Mouse (Mus musculus): ENCODE measurements around the gene Dennd6a. TPM values are rescaled to one million over a fixed set of nuclear protein-coding genes. Genes with fewer than 3 reads are reported as not detected.
A peak's percentile ranks its signal among the peaks of the same experiment; 100 is the strongest.
"Not testable (repeated sequence)": the region's sequence is repeated elsewhere in the genome, so short reads cannot be mapped to it uniquely, and the experiment has no call there.

Gene Dennd6a
- total RNA-seq, 2 experiments from 2014 or later: 24.8 to 25.6 TPM

DNA sequence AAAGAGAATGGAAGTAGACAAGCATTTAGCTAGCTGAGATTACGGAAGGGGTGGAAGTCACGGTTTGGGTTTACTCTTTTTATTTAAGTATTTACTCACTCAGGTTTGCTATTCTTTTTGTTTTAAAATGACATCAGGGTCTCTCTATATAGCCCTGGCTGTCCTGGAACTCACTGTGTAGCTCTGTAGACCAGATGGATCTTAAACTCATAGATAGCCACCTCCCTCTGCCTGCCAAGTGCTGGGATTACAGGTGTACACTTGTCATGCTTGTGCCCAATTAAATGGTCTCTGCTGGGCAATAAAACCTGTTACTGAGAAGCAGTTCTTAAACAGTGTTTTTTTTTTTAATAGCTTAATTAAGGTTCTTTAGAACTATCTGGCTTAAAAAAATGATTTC, 66.3 kb downstream of the Dennd6a start:
- DNase-seq (ENCODE audit: low spot score in 2 of 2): no peak

DNA sequence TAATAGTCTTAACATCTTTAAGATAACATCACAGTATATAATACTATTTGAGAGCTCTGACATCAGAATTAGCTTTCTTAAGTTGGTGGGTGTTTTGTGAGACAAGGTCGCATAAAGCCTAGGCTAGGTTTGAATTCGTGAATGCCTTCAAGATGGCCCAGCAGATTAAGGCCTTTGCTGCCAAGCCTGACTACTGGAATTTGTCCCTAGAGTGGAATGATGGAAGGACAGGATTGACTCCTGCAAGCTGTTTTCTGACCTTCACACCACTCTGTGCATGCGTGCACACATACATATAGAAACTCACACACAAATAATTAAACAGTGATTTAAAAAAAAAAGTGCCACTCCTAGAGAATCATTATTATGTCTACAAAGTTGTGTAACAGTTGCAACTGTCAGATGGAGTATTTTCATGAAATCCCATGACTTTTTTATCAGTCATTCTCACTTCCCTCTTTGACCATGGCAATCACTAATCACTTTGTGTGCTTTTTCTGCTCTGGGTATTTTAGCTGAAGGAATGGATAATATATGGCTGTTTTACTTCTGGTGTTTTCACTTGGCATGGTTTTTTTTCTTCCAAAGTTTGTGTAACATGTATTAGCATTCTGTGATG, 69.5 kb downstream of the Dennd6a start:
- no peak for DNase-seq (ENCODE audit: low spot score in 2 of 2)

GRCm38 (mm10) chr14:26645989-26646650, 72.5 kb downstream of the Dennd6a start:
- no peak for DNase-seq (ENCODE audit: low spot score in 2 of 2)

- no peak for DNase-seq (ENCODE audit: low spot score in 2 of 2)
These were observed 74.2 kb downstream of the Dennd6a start for GRCm38 (mm10) chr14:26647811-26648210.

DNA sequence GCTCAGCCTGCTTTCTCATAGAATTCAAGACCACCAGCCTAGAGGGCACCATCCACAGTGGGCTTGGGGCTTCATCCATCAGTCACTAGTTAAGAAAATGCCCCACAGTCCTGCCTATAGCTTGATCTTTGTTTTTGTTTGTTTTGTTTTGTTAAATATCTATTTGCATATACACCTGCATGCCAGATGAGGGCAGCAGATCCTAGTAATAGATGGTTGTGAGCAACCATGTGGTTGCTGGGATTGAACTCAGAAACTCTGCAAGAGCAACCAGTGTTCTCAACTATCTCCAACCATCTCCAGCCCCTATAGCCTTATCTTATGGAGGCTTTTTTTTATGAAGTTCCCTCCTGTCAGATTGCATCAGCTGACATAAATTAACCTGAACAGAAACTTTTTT, 78.2 kb downstream of the Dennd6a start:
- no peak for DNase-seq (ENCODE audit: low spot score in 2 of 2)

DNA sequence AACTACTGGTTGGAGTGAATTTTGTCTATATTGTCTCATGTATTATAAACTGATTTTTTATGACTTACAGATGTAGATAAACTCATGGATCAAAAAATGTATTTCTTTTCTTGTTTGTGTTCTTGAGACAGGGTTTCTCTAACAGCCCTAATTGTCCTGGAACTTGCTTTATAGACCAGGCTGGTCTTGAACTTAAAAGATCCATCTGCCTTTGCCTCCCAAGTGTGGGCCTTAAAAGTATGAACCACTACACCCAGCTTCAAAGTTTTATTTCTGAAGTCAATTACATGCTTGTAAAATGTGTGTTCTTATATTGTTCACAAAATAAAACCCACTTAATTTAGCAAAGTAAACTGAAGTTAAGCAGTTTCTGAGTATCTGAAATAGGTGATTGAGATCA, 84.5 kb downstream of the Dennd6a start:
- DNase-seq (ENCODE audit: low spot score in 2 of 2): no peak

GRCm38 (mm10) chr14:26660233-26660632, 86.6 kb downstream of the Dennd6a start:
- no peak for DNase-seq (ENCODE audit: low spot score in 2 of 2)

GRCm38 (mm10) chr14:26662016-26662415, 88.4 kb downstream of the Dennd6a start:
- no peak for DNase-seq (ENCODE audit: low spot score in 2 of 2)

GRCm38 (mm10) chr14:26662488-26662887, 88.8 kb downstream of the Dennd6a start:
- no peak for DNase-seq (ENCODE audit: low spot score in 2 of 2)

DNA sequence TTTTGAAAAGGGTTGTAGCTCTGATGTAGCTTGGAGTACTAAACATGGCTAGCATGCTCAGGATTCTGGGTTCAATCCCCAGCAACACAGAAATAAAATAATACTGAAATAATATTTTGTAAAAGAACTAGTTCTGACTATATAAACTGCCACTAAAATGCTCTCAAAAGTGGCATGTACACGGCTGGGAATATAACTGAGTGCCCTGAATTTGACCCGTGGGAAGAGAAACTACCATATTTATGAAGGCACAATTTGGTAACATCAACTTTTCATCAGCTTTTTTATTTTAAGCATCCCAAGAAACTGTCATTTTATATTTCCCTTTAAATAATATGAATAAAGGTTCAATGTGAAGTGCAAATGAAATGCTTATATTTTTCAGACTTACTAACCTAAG, 90.2 kb downstream of the Dennd6a start:
- no peak for DNase-seq (ENCODE audit: low spot score in 2 of 2)

GRCm38 (mm10) chr14:26667991-26668370, 94.3 kb downstream of the Dennd6a start:
- no peak for DNase-seq (ENCODE audit: low spot score in 2 of 2)

DNA sequence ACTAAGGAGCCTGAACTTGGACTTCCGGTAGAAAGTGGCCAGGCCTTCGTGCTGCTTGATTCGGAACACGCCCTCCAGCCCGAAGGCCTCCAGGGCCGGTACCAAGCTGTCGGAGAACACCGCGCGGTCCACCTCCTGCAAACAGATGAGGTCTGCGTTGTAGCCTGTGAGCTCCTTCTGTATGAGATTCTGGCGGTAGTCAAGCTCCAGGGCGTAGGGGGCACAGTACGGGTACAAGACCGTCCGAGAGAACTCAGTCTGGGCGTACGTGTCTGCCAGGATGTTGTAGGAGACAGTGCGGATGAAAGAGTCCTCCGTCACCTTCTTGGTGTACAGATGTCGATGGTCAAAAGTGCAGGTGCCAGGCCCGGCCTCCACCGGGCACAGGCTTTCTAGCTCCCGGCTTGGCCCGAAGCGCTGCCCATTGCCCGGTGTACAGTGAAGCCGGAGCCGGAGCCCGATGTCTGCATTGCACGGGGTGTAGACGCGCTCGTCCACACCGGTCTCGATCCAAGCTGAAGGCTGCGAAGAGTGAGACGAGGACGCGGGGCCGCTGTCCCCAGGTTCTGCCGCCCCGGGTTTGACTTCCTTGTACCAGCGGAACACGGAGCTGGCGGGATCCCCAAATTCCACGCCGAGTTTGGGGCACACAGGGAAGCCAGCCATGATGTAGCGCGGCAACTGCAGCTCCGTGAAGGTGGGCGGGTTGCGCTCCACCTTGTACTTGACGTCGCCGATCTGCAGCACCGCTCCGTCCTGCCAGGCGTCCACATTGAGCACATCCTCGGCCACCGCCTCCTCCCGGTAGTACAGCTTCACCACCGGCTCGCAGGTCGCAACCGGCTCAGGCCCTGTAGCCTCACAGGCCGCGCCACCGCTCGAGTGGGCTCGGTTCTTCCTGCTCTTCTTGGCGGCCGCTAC, 95.0 kb downstream of the Dennd6a start:
- peak; percentile 28 to 62 for DNase-seq (ENCODE audit: low spot score in 2 of 2)

- DNase-seq (ENCODE audit: low spot score in 2 of 2): peak; percentile 86 to 95
These were observed 95.8 kb downstream of the Dennd6a start, which contains the start of gene Pde12 for GRCm38 (mm10) chr14:26669292-26670073. Gene Pde12, minus strand, starts transcription at chr14:26669883.

DNA sequence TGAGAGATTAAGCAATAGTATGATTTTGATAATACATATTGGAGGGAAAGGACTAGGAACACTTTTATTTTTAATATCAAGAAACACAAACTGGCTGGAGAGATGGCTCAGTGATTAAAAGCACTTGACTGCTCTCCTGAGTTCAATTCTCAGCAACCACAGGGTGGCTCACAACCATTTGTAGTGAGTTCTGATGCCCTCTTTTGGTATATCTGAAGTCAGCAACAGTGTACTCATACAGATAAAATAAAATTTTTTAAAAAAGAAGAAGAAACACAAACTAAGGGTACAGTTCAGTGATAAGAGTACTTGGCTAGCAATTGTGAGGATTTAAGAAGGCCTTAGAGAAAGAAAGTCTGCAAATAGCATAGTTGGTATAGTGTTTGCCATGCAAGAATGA, 97.3 kb downstream of the Dennd6a start:
- no peak for DNase-seq (ENCODE audit: low spot score in 2 of 2)

DNA sequence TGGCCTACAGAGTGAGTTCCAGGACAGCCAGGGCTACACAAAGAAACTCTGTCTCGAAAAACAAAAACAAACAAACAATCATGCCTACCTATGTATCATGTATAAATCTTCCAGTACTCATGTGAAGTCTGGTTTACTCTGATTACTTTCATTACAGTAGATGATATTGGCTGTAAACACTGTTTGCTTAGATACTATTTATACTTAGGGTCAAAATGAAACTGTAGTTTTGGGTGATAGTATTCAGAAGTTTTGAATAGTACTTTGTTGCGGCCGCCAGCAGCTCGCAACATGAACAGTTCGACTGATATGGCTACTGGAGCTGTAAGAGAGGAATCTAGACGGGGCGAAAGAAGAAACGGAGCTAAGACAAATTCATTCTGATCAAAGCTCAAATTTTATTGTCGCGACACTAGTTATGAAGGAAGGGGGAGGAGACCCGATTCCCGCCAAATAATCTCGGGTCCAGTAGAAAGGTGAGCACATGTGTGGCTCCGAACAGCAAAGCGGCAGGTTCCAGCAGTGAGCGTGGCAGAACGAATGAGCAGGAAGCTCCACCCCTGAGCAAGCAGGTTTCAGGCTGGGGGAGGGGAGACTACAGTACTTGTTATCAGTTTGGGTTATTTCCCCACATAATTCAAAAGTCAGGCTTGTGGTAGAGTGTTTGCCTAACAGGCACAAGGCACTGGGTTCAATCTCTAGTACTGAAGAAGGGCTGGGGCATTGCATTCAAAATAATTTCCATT, 98.4 kb downstream of the Dennd6a start:
- DNase-seq (ENCODE audit: low spot score in 2 of 2): not testable (repeated sequence)

GRCm38 (mm10) chr14:26674476-26675169, 101.0 kb downstream of the Dennd6a start:
- not testable (repeated sequence) for DNase-seq (ENCODE audit: low spot score in 2 of 2)

DNA sequence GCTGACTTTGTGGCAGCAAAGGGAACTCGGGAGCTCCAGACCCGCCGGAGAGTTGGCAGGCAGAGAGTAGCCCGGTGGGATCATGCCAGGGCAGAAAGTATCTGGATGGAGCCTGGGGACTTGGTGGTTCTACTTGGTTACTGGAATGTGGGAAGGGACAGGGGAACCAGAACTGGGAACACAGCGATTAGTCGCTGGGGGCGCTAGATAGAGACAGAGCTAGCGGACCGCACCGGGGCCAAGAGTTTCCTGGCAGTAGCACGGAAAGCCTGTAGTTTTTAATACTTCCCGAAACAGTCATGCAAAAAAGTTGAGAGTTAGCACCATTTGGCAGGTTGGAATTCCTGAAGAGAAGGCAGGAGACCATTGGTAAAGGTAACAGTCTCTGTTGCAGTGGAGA, 101.7 kb downstream of the Dennd6a start:
- no peak for DNase-seq (ENCODE audit: low spot score in 2 of 2)

DNA sequence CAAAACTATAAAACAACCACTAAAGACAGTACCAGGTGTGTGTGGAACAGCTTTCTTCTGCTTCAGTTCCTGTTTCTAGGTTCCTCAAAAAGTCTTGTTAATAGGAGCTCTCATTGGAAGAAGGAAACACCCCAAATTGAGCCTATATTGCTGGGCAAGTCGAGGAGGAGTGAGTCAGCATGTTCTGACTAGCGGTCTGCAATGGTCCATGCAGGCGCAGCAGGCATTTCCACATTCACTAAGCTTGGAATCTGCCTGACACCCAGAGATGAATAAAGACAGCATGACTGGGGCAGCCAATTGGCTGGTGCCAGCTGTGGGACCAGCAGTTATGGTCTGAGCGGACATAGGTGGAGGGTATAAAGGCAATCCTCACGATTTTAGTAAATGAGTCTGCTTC, 102.1 kb downstream of the Dennd6a start:
- DNase-seq (ENCODE audit: low spot score in 2 of 2): no peak
